Mouse (Mus musculus): ENCODE results near the gene Isl2.

Gene Isl2

GRCm38 (mm10) chr9:55538377-55538776, at the start of gene Isl2:
Isl2 (plus strand) TSS chr9:55538672.
- TF ChIP-seq GATA4 (IDR thresholded peaks at IDR 0.05; ENCODE audit: insufficient replicate concordance, low read length) = no peak

- no peak for TF ChIP-seq GATA4 (IDR thresholded peaks at IDR 0.05; ENCODE audit: insufficient replicate concordance, low read length)
Observed at GRCm38 (mm10) chr9:55507922-55508321, 30.6 kb upstream of the Isl2 start.

- TF ChIP-seq GATA4 (IDR thresholded peaks at IDR 0.05; ENCODE audit: insufficient replicate concordance, low read length) = no peak
Observed at GRCm38 (mm10) chr9:55508701-55509100, 29.8 kb upstream of the Isl2 start.

- TF ChIP-seq GATA4 (IDR thresholded peaks at IDR 0.05; ENCODE audit: insufficient replicate concordance, low read length) = no peak
Observed at GRCm38 (mm10) chr9:55509731-55510130, 28.7 kb upstream of the Isl2 start.

GRCm38 (mm10) chr9:55510651-55511235, 27.7 kb upstream of the Isl2 start:
- TF ChIP-seq GATA4 (IDR thresholded peaks at IDR 0.05; ENCODE audit: insufficient replicate concordance, low read length) = no peak

- TF ChIP-seq GATA4 (IDR thresholded peaks at IDR 0.05; ENCODE audit: insufficient replicate concordance, low read length) = no peak
Observed at GRCm38 (mm10) chr9:55511521-55511993, 26.9 kb upstream of the Isl2 start.

- TF ChIP-seq GATA4 (IDR thresholded peaks at IDR 0.05; ENCODE audit: insufficient replicate concordance, low read length) = no peak
Observed at GRCm38 (mm10) chr9:55512027-55512543, 26.4 kb upstream of the Isl2 start, which contains the start of gene Etfa. Etfa (minus strand) TSS chr9:55512243.

GRCm38 (mm10) chr9:55525716-55526115, 12.8 kb upstream of the Isl2 start:
- TF ChIP-seq GATA4 (IDR thresholded peaks at IDR 0.05; ENCODE audit: insufficient replicate concordance, low read length) = no peak

GRCm38 (mm10) chr9:55535907-55536306, 2.6 kb upstream of the Isl2 start:
- no peak for TF ChIP-seq GATA4 (IDR thresholded peaks at IDR 0.05; ENCODE audit: insufficient replicate concordance, low read length)

- TF ChIP-seq GATA4 (IDR thresholded peaks at IDR 0.05; ENCODE audit: insufficient replicate concordance, low read length) = no peak
Observed at GRCm38 (mm10) chr9:55539006-55539405, 534 bp downstream of the Isl2 start.

GRCm38 (mm10) chr9:55539661-55540390, 1.4 kb downstream of the Isl2 start:
- TF ChIP-seq GATA4 (IDR thresholded peaks at IDR 0.05; ENCODE audit: insufficient replicate concordance, low read length) = no peak

- TF ChIP-seq GATA4 (IDR thresholded peaks at IDR 0.05; ENCODE audit: insufficient replicate concordance, low read length) = no peak
Observed at GRCm38 (mm10) chr9:55540391-55540770, 1.9 kb downstream of the Isl2 start.

GRCm38 (mm10) chr9:55540888-55541287, 2.4 kb downstream of the Isl2 start:
- no peak for TF ChIP-seq GATA4 (IDR thresholded peaks at IDR 0.05; ENCODE audit: insufficient replicate concordance, low read length)

GRCm38 (mm10) chr9:55541681-55542365, 3.4 kb downstream of the Isl2 start:
- no peak for TF ChIP-seq GATA4 (IDR thresholded peaks at IDR 0.05; ENCODE audit: insufficient replicate concordance, low read length)

GRCm38 (mm10) chr9:55542366-55543325, 4.2 kb downstream of the Isl2 start:
- no peak for TF ChIP-seq GATA4 (IDR thresholded peaks at IDR 0.05; ENCODE audit: insufficient replicate concordance, low read length)
